Mouse (Mus musculus) megakaryocyte, embryonic 14.5 days (primary cell): ENCODE results near the gene Def8. TPM values are rescaled to one million over a fixed set of nuclear protein-coding genes. Genes with fewer than 3 reads are reported as not detected.

ENCODE experiments used
- H3K27me3 ChIP-seq: replicated peaks from 2 replicates; pipeline ENCODE3; 2012; ENCODE audit warnings: inconsistent platforms
- H3K36me3 ChIP-seq: replicated peaks from 2 replicates; pipeline ENCODE3; 2012; ENCODE audit warnings: low read length, inconsistent platforms, mixed read lengths
- H3K4me1 ChIP-seq: 2 replicates; pipeline ENCODE4 v1.6.1; 2012; ENCODE audit warnings: inconsistent platforms
- H3K4me3 ChIP-seq: replicated peaks from 2 replicates; pipeline ENCODE3; 2012; ENCODE audit warnings: moderate library complexity, mild to moderate bottlenecking, inconsistent platforms
- H3K9me3 ChIP-seq: 2 replicates; pipeline ENCODE4 v1.6.1; 2012; ENCODE audit warnings: inconsistent platforms
- FLI1 ChIP-seq: IDR thresholded peaks from 2 replicates; pipeline ENCODE4 v1.6.1; 2012; ENCODE audit warnings: low read length, inconsistent platforms, mixed read lengths
- GATA1 ChIP-seq: IDR thresholded peaks from 3 replicates; pipeline ENCODE4 v1.6.1; 2012; ENCODE audit warnings: mixed read lengths, low read length, inconsistent platforms, borderline replicate concordance
- polyA plus RNA-seq: library from polyadenylated mRNA; stranded (reverse); fragments of >175 nt; gene quantifications from 2 replicates; pipeline ENCODE4 v1.2.3, GENCODE M21; 2012; ENCODE audit warnings: low replicate concordance; ENCODE audit not compliant: insufficient read depth

The Def8 gene
- polyA plus RNA-seq, result 20.7 and 47.5 TPM in 2 replicates

DNA sequence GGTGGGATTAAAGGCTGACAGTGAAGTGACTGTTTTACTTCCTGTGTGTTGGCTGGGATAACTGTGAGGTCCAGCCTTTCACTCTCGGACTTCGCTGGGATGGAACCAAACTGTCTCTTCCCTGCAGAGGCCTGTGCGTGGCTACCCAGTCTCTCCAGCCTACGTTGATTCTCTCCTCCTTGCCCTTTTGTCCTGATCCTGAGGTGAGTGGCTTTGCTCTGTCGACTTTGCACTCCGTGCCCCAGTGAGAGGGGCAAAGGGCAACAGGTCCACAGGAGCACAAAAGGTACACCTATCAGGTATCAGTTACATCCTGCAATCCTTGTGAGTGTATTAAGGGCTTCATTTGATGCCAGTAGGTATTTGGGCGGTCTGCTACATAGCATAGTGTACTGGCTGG is at the start of gene Def8:
Gene Def8 (plus strand): TSS at position 87 of the 400 bp plus-strand sequence.
- peaks cover 23% of the 10 kb centered on the region for H3K9me3 ChIP-seq
- H3K4me3 ChIP-seq, result peak within 1 kb of the TSS; percentile 88
- TF ChIP-seq FLI1, result no peak
- TF ChIP-seq GATA1, result no peak
- peaks cover 33% of the 10 kb centered on the region for H3K4me1 ChIP-seq
- H3K36me3 ChIP-seq, result peaks cover 40% of the 10 kb centered on the region
- peaks cover 43% of the 10 kb centered on the region for H3K27me3 ChIP-seq

DNA sequence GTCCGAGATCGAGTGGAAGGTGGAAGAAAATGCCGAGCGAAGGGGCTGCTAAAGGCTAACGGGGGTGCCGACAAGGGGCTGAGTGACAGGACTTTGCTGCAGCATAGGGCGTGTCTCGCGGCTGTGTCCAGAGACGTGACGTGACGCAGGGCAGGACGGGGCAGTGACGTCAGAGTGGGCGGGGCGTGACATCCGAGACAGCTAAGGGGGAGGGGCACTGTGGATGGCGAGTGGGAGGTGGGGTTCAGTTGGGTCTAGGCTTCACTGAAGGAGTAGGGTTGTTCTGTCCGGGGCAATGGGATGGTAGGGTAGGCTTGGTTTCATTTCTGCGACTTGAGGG is 49.1 kb upstream of the Def8 start:
- TF ChIP-seq FLI1, result no peak
- no peak for TF ChIP-seq GATA1
- H3K4me1 ChIP-seq, result peaks cover 49% of the 10 kb centered on the region
- peaks cover 24% of the 10 kb centered on the region for H3K27me3 ChIP-seq

GRCm38 (mm10) chr8:123375701-123376100 is 47.6 kb upstream of the Def8 start:
- Histone ChIP-seq H3K4me3 (no peak overlapping the region), H3K36me3 (peaks cover 48% of the 10 kb centered on the region), H3K27me3 (peaks cover 11% of the 10 kb centered on the region), H3K4me1 (peaks cover 45% of the 10 kb centered on the region), H3K9me3 (no peaks in the 10 kb centered on the region)
- TF ChIP-seq GATA1 (no peak), FLI1 (no peak)

More for the DNA sequence above, 49.1 kb upstream of the Def8 start:
- peaks cover 33% of the 10 kb centered on the region for H3K36me3 ChIP-seq
- no peaks in the 10 kb centered on the region for H3K9me3 ChIP-seq
- peak overlapping the region; percentile 99 for H3K4me3 ChIP-seq

DNA sequence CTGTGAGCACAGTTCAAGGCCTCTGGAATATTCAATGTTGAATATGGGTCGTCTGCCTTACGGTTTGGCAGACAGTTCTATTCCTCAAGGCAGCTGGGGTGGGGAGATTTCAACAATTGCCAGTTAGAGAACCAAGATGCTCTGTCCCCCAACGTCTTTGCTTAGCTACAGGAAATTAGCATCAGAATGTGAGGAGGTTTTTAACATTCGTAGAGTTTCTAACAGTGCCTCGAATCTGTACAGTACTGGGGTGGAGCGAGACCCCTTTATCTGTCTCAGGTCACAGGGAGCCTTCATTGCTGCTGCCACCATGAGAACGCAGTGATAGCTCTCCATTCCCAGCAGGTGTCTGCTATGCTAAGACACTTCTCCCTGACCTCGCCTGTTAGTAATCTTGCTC is 47.2 kb upstream of the Def8 start:
- Histone ChIP-seq H3K4me1 (peaks cover 42% of the 10 kb centered on the region), H3K27me3 (peaks cover 7% of the 10 kb centered on the region), H3K4me3 (peak overlapping the region; percentile 15), H3K36me3 (peaks cover 52% of the 10 kb centered on the region), H3K9me3 (no peaks in the 10 kb centered on the region)
- TF ChIP-seq FLI1 (no peak), GATA1 (no peak)

DNA sequence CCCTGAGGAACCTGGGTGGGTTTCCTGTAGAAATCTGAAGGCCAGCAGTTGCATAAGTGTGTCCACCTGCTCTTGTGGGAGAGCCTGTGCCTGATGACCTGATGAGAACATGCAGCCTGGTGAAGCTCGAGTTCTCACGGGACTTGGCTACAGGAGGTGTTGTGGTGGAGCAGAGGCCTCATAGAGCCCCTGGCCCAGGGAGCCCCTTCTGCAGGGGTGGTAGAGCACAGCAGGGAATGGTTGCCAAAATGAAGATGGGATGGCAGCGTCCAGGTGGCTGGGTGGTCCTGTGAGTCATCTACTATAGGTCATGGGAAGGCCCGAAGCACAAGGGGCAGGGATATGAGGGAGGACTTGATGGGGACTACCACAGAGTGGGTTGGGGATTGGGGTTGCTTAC is 41.6 kb upstream of the Def8 start:
- H3K36me3 ChIP-seq, result peaks cover 88% of the 10 kb centered on the region
- H3K4me3 ChIP-seq, result no peak overlapping the region
- H3K9me3 ChIP-seq, result no peaks in the 10 kb centered on the region
- TF ChIP-seq GATA1, result no peak
- TF ChIP-seq FLI1, result no peak
- H3K27me3 ChIP-seq, result no peaks in the 10 kb centered on the region
- peaks cover 17% of the 10 kb centered on the region for H3K4me1 ChIP-seq

GRCm38 (mm10) chr8:123382516-123382915 is 40.8 kb upstream of the Def8 start:
- Histone ChIP-seq H3K9me3 (no peaks in the 10 kb centered on the region), H3K4me1 (peaks cover 13% of the 10 kb centered on the region), H3K27me3 (no peaks in the 10 kb centered on the region), H3K36me3 (peaks cover 92% of the 10 kb centered on the region), H3K4me3 (no peak overlapping the region)
- no peak for TF ChIP-seq GATA1
- TF ChIP-seq FLI1, result no peak

GRCm38 (mm10) chr8:123384883-123385540 is 38.3 kb upstream of the Def8 start:
- no peak overlapping the region for H3K4me3 ChIP-seq
- peaks cover 100% of the 10 kb centered on the region for H3K36me3 ChIP-seq
- H3K27me3 ChIP-seq, result no peaks in the 10 kb centered on the region
- no peaks in the 10 kb centered on the region for H3K9me3 ChIP-seq
- peaks cover 31% of the 10 kb centered on the region for H3K4me1 ChIP-seq
- TF ChIP-seq FLI1 (no peak), GATA1 (no peak)

DNA sequence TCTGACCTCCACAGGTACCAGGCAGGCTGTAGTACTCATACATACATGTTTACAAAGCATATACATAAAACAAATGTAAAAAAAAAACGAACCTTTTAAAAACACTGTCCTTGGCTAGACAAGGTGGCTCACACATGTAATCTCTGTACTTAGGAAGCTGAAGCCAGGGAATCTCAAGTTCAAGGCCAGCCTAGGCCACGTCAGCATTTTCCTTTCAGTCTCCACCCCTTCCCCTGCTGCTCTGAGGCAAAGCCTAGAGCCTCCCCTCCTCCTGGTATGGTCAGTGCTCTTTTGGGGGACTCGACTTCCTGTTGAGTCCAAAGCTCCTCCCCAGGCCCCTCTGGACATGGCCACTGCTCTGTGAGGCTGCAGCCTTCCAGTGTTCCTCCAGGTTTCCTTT is 36.3 kb upstream of the Def8 start:
- Histone ChIP-seq H3K36me3 (peaks cover 100% of the 10 kb centered on the region), H3K27me3 (no peaks in the 10 kb centered on the region), H3K4me1 (peaks cover 33% of the 10 kb centered on the region), H3K9me3 (no peaks in the 10 kb centered on the region), H3K4me3 (no peak overlapping the region)
- TF ChIP-seq GATA1 (no peak), FLI1 (no peak)

- TF ChIP-seq FLI1, result no peak
- TF ChIP-seq GATA1, result no peak
- peaks cover 100% of the 10 kb centered on the region for H3K36me3 ChIP-seq
- H3K9me3 ChIP-seq, result no peaks in the 10 kb centered on the region
- no peak overlapping the region for H3K4me3 ChIP-seq
- H3K4me1 ChIP-seq, result peaks cover 35% of the 10 kb centered on the region
- H3K27me3 ChIP-seq, result no peaks in the 10 kb centered on the region
Measured at GRCm38 (mm10) chr8:123387801-123388200, 35.5 kb upstream of the Def8 start.

- H3K4me3 ChIP-seq, result no peak overlapping the region
- H3K36me3 ChIP-seq, result peaks cover 100% of the 10 kb centered on the region
- TF ChIP-seq GATA1, result no peak
- no peak for TF ChIP-seq FLI1
- no peaks in the 10 kb centered on the region for H3K27me3 ChIP-seq
- H3K4me1 ChIP-seq, result peaks cover 45% of the 10 kb centered on the region
- no peaks in the 10 kb centered on the region for H3K9me3 ChIP-seq
Measured at GRCm38 (mm10) chr8:123389026-123389425, 34.3 kb upstream of the Def8 start.

GRCm38 (mm10) chr8:123398308-123398707 is 25.0 kb upstream of the Def8 start:
- H3K27me3 ChIP-seq, result no peaks in the 10 kb centered on the region
- peaks cover 99% of the 10 kb centered on the region for H3K36me3 ChIP-seq
- H3K4me1 ChIP-seq, result peaks cover 66% of the 10 kb centered on the region
- no peaks in the 10 kb centered on the region for H3K9me3 ChIP-seq
- TF ChIP-seq FLI1 (no peak), GATA1 (no peak)
- H3K4me3 ChIP-seq, result peak overlapping the region; percentile 85
